Mouse (Mus musculus) erythroblast, embryonic 14.5 days (primary cell): ENCODE results near the gene Epm2a.

Experiments used
- GATA1 ChIP-seq: IDR thresholded peaks from 2 replicates; pipeline ENCODE4 v1.6.1; 2012; ENCODE audit warnings: low read length, inconsistent platforms, mixed read lengths
- TAL1 ChIP-seq: IDR thresholded peaks from 3 replicates; pipeline ENCODE4 v1.6.1; 2012; ENCODE audit warnings: low read length, inconsistent platforms, mixed read lengths

DNA sequence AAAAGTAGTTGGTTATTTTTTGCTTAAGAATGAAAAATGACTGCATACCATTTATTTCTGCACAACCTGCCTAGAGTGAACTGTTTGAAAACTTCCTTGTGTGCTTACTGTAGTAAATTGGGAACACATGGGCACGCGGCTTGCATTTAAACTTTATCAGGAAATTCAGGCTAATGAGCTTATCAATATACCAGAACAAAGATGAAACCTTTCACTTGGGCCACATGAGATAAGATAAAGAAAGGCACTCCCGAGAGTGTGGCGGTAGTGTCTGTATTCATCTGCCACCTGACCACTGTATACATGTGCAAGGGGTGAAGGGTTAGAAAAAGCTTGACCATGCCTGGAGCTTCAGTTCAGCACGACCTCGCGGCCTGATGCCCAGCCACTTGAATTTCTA lies 20.9 kb upstream of the Epm2a start:
- TF ChIP-seq GATA1 (no peak), TAL1 (no peak)
